Mouse (Mus musculus) intestine, embryonic 14.5 days (tissue): ENCODE results near the gene Mlh1. TPM values are rescaled to one million over a fixed set of nuclear protein-coding genes. Genes with fewer than 3 reads are reported as not detected.
A peak's percentile ranks its signal among the peaks of the same experiment; 100 is the strongest.

Source experiments
- ATAC-seq: fragments of 200-750 bp; cut with Nextera tagmentation; replicated peaks from 2 replicates; pipeline ENCODE4 v1.8.0; 2017; ENCODE audit warnings: low read depth, moderate number of reproducible peaks, moderate TSS enrichment, moderate library complexity; ENCODE audit not compliant: low FRiP score, low TSS enrichment
- DNase-seq: peaks from one replicate; pipeline ENCODE4 v3.0.0-alpha.2; 2018; ENCODE audit warnings: low spot score
- H3K27ac ChIP-seq: fragments of 300-500 bp; sonication (generic); 2 replicates; pipeline ENCODE4 v1.5.1; 2014; ENCODE audit warnings: low read depth, mild to moderate bottlenecking, control low read depth
- H3K27me3 ChIP-seq: fragments of 300-500 bp; sonication (generic); replicated peaks from 2 replicates; pipeline ENCODE4 v1.6.1; 2014; ENCODE audit warnings: low read length, control low read depth; ENCODE audit not compliant: control insufficient read depth, insufficient read depth
- H3K36me3 ChIP-seq: fragments of 300-500 bp; sonication (generic); 2 replicates; pipeline ENCODE4 v1.6.1; 2014; ENCODE audit warnings: low read length, control low read depth; ENCODE audit not compliant: control insufficient read depth, insufficient read depth
- H3K4me1 ChIP-seq: fragments of 300-500 bp; sonication (generic); replicated peaks from 2 replicates; pipeline ENCODE4 v1.6.1; 2014; ENCODE audit warnings: low read length, control low read depth, mixed read lengths; ENCODE audit not compliant: control insufficient read depth, insufficient read depth
- H3K4me2 ChIP-seq: fragments of 300-500 bp; sonication (generic); 2 replicates; pipeline ENCODE4 v1.6.1; 2014; ENCODE audit warnings: low read length
- H3K4me3 ChIP-seq: fragments of 300-500 bp; sonication (generic); 2 replicates; pipeline ENCODE4 v1.5.1; 2014; ENCODE audit warnings: low read depth, low read length, control low read depth, mixed read lengths
- H3K9ac ChIP-seq: fragments of 300-500 bp; sonication (generic); 2 replicates; pipeline ENCODE4 v1.6.1; 2014; ENCODE audit warnings: mild to moderate bottlenecking, low read length
- H3K9me3 ChIP-seq: fragments of 300-500 bp; sonication (generic); 2 replicates; pipeline ENCODE4 v1.6.1; 2016; ENCODE audit warnings: low read length, control low read depth; ENCODE audit not compliant: control insufficient read depth
- WGBS: fragments of 180-500 bp; shearing (Covaris S2); extraction: QIAGEN DNeasy Blood & Tissue Kit; methylation state at CpG from one replicate; pipeline ENCODE4 v1.1.7; 2014; 5-methylcytosine and 5-hydroxymethylcytosine counted together
- polyA plus RNA-seq: library from polyadenylated mRNA; unstranded; fragments of >200 nt; fragmentation: Nextera tagmentation; extraction: Ambion mirVana; gene quantifications from 2 replicates; pipeline ENCODE4 v1.2.1, GENCODE M21; 2014

Mlh1 gene
- polyA plus RNA-seq, 1 experiment from 2014 or later: 43.6 TPM

GRCm38 (mm10) chr9:111220551-111221080, 51.0 kb downstream of the Mlh1 start:
- no peak for DNase-seq
- no peak for ATAC-seq
- H3K9ac ChIP-seq: no peak overlapping the region
- peaks cover 69% of the 10 kb centered on the region for H3K36me3 ChIP-seq
- H3K4me3 ChIP-seq: no peak overlapping the region
- no peak overlapping the region for H3K27ac ChIP-seq
- H3K9me3 ChIP-seq: no peaks in the 10 kb centered on the region
- H3K27me3 ChIP-seq: no peaks in the 10 kb centered on the region
- H3K4me1 ChIP-seq: no peaks in the 10 kb centered on the region
- 89% methylated on average over 5 of the region's 5 CpGs for WGBS
- no peak overlapping the region for H3K4me2 ChIP-seq

- Histone ChIP-seq H3K27ac (no peak overlapping the region), H3K4me2 (no peak overlapping the region), H3K36me3 (peaks cover 36% of the 10 kb centered on the region), H3K9me3 (no peaks in the 10 kb centered on the region), H3K27me3 (no peaks in the 10 kb centered on the region), H3K4me3 (no peak overlapping the region), H3K9ac (no peak overlapping the region), H3K4me1 (no peaks in the 10 kb centered on the region)
- ATAC-seq (no peak), DNase-seq (no peak)
These were observed 55.2 kb downstream of the Mlh1 start for GRCm38 (mm10) chr9:111216424-111216823.

GRCm38 (mm10) chr9:111213501-111213900, 58.1 kb downstream of the Mlh1 start:
- H3K4me1 ChIP-seq: no peaks in the 10 kb centered on the region
- 64% methylated on average over 6 of the region's 6 CpGs for WGBS
- H3K9me3 ChIP-seq: no peaks in the 10 kb centered on the region
- no peak overlapping the region for H3K27ac ChIP-seq
- no peak overlapping the region for H3K9ac ChIP-seq
- peaks cover 14% of the 10 kb centered on the region; the same call in 1 of the 2 replicates for H3K36me3 ChIP-seq
- H3K4me3 ChIP-seq: no peak overlapping the region
- DNase-seq (no peak), ATAC-seq (no peak)
- H3K4me2 ChIP-seq: no peak overlapping the region
- H3K27me3 ChIP-seq: no peaks in the 10 kb centered on the region

- Histone ChIP-seq H3K4me2 (no peak overlapping the region), H3K27ac (no peak overlapping the region), H3K9me3 (no peaks in the 10 kb centered on the region), H3K4me1 (no peaks in the 10 kb centered on the region), H3K27me3 (no peaks in the 10 kb centered on the region), H3K36me3 (peaks cover 16% of the 10 kb centered on the region; the same call in 1 of the 2 replicates), H3K9ac (no peak overlapping the region), H3K4me3 (no peak overlapping the region)
- ATAC-seq: 0 out of 2 replicates have a peak, but pooled peaks have one; percentile 40
- 58% methylated on average over 10 of the region's 10 CpGs for WGBS
- DNase-seq: no peak
These were observed 60.2 kb downstream of the Mlh1 start for GRCm38 (mm10) chr9:111211122-111212041.

GRCm38 (mm10) chr9:111210412-111210811, 61.2 kb downstream of the Mlh1 start:
- Histone ChIP-seq H3K27me3 (no peaks in the 10 kb centered on the region), H3K4me1 (no peaks in the 10 kb centered on the region), H3K27ac (no peak overlapping the region), H3K4me3 (no peak overlapping the region), H3K4me2 (no peak overlapping the region), H3K36me3 (peaks cover 18% of the 10 kb centered on the region; the same call in 1 of the 2 replicates), H3K9me3 (no peaks in the 10 kb centered on the region), H3K9ac (no peak overlapping the region)
- 79% methylated on average over 4 of the region's 4 CpGs for WGBS
- no peak for DNase-seq
- no peak for ATAC-seq

GRCm38 (mm10) chr9:111209158-111209699, 62.4 kb downstream of the Mlh1 start:
- Histone ChIP-seq H3K27ac (no peak overlapping the region), H3K9ac (no peak overlapping the region), H3K4me2 (no peak overlapping the region), H3K27me3 (no peaks in the 10 kb centered on the region), H3K4me1 (no peaks in the 10 kb centered on the region), H3K9me3 (no peaks in the 10 kb centered on the region), H3K4me3 (no peak overlapping the region), H3K36me3 (peaks cover 15% of the 10 kb centered on the region; the same call in 1 of the 2 replicates)
- no peak for DNase-seq
- no peak for ATAC-seq
- WGBS: 91% methylated on average over 7 of the region's 7 CpGs

GRCm38 (mm10) chr9:111208185-111208584, 63.4 kb downstream of the Mlh1 start:
- no peak for DNase-seq
- Histone ChIP-seq H3K9me3 (no peaks in the 10 kb centered on the region), H3K9ac (no peak overlapping the region), H3K27me3 (no peaks in the 10 kb centered on the region), H3K36me3 (peaks cover 15% of the 10 kb centered on the region; the same call in 1 of the 2 replicates), H3K27ac (no peak overlapping the region), H3K4me3 (no peak overlapping the region), H3K4me2 (no peak overlapping the region), H3K4me1 (no peaks in the 10 kb centered on the region)
- ATAC-seq: no peak
- 98% methylated on average over 3 of the region's 3 CpGs for WGBS

GRCm38 (mm10) chr9:111207683-111208082, 63.9 kb downstream of the Mlh1 start:
- Histone ChIP-seq H3K9ac (no peak overlapping the region), H3K27me3 (no peaks in the 10 kb centered on the region), H3K36me3 (peaks cover 15% of the 10 kb centered on the region; the same call in 1 of the 2 replicates), H3K4me2 (no peak overlapping the region), H3K4me1 (no peaks in the 10 kb centered on the region), H3K4me3 (no peak overlapping the region), H3K9me3 (no peaks in the 10 kb centered on the region), H3K27ac (no peak overlapping the region)
- DNase-seq: no peak
- whole genome bisulfite sequencing: 46% methylated on average over 3 of the region's 3 CpGs
- no peak for ATAC-seq
